Mouse (Mus musculus): Measurements from ENCODE around the gene Nell2.
"Not testable (repeated sequence)": the region's sequence is repeated elsewhere in the genome, so short reads cannot be mapped to it uniquely, and the experiment has no call there.

Gene Nell2

DNA sequence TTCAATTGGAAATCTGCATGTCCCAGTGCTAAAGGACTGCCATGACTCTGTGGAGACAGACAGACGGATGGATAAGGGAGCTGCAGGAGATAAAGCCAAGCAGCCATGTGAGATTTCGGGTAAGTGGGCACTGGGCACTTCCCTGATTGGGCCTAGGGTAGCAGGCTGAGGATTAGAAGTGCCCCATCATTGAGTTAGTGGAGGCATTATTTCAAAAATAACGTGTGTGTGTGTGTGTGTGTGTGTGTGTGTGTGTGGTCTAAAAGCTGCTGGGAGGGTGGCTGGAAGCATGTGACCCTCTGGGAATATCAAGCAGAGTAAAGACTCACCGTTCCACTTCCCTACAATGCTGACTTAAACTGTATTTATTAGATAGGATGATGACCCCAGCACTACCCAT is 195.1 kb downstream of the Nell2 start:
- no peak for DNase-seq

DNA sequence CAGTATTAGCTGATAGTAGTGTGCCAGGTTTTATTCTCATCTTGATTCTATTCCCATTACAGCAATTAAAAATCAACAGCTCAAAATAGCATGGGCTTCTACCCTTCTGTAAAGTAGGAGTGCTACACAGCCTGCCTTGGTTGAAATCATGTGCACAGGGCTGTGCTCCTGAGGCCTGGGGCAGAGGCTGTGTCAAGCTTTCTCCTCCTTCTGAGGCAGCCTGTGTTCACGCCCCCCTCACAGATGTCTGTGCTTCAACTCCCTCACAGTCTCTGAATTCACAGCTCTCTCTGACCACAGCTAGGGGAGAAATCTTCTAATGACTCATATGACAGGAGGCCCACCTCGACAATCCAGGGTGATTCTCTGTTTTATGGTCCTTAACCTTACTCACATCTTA is 197.4 kb downstream of the Nell2 start:
- DNase-seq: no peak

DNA sequence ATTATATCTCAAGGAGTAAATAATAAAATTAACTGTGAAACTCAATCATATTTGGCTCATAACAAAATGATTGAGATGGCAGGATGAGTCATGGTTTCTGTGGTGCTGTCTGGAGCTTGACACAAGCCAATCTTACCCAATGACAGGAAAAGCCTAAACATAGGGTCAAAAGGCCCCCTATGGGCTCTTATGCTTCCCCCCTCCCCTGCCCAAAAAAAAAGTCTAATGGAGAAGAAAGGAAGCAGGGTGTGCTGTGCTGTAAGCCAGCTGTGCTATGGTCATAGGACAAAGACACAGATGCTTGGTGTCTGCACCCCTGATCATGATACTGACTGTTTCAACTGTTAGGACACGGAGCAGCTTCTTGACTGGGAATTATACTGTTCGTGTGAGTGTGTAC is 205.6 kb downstream of the Nell2 start:
- DNase-seq: no peak

DNA sequence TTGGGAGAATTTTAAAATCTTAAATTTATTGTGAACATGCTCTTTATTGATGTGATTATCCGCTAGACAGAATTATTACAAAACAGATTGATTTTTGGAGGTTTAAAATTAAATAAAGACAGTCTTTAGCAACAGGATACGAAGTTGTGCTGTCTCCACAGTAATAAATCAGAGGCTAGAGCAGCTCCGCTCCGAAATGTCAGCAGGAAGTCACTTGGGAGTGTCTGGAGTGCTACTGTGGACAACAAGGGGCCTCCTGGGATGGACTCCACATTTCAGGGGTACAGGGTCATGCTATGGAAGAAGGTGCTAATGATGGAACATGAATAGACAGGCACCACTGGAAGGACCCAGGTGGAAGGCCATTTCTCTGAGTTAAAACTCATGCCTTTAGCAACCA is 211.7 kb downstream of the Nell2 start:
- no peak for DNase-seq

DNA sequence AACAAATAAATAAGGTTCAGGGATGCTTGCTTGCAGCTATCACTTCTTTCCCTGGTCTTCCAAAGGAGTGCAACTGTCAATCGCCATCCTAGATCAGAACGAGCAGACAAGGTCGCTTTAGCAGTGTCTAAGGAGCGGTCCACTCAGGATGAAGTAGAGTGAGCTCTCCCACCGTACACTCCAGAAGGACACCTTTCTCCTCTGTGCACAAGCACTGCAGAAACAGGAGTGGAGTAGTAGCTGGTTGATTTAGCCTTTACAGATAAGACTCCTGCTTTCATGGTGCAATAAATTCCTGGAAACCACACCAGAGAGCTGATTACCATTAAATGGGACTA is 213.6 kb downstream of the Nell2 start:
- DNase-seq: no peak

DNA sequence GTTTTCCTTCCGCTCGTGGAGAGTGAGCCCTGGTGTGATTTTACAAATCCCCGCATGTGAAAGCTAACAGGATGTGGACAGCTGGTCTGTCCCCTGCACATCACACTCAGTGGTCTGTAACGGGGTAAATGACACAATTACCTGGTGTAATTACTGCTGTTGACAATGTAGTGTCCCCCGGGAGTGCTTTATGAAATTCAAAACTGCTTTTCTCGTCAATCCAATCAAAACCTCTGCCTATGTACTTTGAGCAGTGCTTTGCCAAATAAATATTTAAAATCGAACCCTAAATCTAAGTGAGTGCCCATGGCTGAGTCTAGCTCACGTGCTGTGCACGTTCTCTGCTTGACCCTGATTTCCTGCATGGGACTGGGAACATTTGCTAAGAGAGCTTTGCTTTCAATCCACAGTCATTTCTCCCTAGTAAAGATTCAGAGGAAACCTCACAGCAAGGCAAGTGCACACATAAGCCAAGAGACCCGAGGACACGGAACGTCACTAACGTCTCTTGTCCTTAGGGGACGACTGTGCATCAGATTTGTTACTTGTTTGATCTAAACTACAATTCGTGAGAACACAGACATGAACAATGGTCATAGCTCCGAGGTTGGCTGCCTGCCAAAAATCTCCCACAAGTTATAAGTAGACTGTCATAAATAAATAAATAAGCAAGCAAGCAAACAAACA is 214.1 kb downstream of the Nell2 start:
- no peak for DNase-seq

DNA sequence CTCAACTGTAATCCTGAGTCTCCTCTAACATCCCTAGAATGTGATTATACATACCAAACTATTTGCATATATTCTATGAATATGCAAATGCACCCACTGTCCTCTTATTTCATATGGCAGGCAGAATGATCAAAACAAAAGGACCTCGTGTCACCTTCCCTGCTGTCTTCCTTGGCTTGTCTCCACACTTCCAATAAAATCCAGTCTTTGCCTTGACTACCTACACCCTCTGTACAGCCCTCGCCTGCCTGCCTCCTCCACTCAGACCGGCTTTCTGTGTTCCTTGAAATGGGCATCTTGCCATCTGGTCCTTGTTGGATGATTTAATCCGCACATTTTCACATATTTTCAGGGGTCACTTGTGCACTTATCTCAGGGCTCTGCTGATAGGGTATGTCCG is 215.1 kb downstream of the Nell2 start:
- DNase-seq: no peak

DNA sequence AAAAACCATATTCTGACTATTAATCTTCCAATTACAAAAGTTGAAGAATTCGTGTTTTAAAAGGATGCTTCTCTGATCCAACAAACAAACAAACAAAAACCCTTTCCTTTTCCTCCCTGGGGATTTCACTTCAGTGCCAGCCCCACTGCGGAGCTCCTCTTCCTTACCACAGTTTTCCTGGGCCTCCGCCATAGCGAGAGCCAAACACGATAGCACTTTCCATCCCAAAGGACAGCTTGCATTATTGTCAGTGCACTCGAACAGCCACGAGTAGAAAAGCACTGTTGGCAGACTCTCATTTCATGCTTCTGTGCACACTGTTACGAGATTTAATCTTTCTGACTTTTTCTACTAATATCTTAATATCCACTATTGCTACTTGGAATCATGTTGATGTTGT is 224.3 kb downstream of the Nell2 start:
- DNase-seq: no peak

DNA sequence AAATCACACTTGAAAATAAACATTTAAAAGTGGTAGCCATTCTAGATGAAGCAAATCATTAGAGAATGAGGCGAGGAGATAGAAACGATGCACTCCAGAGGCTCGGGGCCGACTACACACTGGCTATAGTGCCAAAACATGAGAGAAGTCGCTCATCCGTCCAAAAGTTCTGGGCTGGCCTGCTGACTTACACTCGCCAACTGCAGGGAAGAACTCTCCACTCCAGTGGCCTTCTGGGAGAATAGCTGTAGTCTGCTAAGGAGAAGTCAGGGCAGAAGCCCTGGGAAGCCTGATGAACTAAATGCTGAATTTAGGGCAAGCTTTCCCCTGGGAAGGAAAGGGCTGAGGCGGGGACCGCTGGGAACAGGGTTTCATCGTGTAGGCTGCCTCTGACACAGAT is 231.8 kb downstream of the Nell2 start:
- DNase-seq: no peak

DNA sequence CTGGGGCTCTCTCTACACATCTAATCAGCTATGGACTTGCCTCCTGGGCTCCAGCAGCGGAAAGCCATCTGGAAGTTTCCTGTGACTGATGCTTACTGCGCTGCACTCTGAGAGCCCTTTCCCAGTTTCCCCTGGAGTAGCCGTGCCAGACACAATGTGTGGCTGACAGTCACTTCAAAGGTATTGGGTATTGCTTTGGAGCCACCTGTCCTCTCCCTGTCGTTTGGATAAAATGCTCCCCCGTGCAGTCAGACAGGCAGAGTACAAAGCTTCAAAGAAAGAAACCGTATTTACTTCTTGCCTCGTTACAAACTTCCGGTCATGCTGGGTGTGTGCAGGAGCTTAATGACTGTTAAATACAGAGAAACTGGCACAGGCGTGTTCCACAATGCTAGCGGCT is 239.3 kb downstream of the Nell2 start:
- no peak for DNase-seq

DNA sequence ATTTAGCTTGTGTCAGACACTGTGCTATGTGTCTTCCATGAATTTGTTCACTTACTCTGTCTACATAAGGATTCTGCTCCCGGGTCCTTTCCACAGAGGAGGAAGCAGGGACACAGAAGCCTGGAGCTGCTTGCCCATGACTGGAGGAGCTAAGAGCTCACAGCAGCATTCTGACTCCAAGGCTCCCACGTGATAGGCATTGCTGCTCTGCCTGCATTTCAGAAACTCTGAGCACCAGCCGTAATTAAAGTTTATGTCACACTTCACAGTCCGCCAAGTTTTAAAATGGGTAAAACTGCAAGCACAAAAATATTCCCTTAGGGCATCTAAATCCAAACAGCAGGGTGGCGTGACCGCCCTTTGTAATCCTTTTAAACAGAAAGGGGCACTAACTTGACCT is 243.2 kb downstream of the Nell2 start:
- no peak for DNase-seq

DNA sequence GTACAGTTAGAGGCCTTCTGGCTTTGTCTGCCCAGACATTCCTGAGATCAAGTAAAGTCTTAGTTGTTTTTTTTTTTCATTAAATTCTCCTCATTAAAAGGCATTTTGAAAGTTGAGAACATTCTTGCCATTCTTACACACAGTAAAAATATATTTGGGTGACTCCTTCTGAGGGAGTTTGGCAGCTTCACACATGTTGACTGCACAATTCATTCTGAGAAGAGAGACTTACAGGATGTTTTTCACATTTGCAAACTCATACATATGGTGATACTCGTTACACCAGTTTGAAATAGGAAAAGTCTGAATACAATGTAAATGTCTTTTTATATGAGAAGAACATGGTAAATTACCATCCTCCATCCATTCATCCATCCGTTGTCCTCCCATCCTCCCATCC is 247.4 kb downstream of the Nell2 start:
- DNase-seq: no peak

DNA sequence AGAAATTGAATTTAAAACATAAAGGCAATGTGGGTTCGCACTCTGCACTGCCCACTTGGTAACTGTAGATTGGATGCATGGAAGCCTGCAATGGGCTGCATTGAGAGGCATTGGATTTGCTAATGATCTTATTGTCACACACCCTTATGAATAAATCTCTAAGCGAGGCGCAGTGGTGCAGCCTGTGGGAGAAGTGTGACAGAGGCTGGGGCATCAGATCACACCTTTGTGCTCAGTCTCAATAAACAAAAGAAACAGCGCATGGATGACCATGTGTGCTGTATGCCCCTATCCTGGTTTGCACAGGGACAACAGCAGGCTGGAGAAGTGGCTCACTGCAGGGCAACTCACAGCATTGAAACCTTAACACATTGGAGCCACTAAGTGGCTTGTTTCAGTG is 250.4 kb downstream of the Nell2 start:
- no peak for DNase-seq

DNA sequence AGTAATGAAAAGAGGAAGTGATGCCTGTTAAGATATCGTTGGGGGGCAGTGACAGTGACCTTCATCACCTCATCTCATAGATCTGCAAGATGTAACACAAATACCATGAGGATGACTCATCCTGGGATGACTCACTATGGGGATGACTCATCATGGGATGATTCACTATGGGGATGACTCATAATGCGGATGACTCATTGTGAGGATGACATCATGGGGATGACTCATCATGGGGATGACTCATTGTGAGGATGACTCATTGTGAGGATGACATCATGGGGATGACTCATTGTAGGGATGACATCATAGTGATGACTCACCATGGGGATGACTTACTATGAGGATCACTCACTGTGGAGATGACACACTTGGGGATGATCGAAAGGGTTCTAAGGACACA is 251.8 kb downstream of the Nell2 start:
- DNase-seq: no peak

DNA sequence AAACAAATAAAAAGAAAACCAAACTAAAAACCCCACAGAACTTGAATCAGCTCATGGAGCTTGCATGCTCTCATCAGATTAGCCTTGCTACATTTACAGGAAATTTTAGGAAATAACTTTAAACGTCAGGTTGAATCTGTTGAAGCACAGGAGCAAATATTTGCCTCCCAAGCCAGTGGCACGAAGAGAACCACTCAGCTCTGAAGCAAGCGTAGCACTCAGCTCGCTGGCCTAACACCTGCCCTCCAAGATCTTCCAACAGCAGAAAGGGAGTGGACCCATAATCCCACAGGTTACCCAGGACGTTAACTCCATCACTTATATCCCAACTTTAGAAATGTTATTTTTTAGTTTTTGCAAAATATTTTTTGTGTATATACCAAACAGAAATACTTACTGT is 252.8 kb downstream of the Nell2 start:
- no peak for DNase-seq

DNA sequence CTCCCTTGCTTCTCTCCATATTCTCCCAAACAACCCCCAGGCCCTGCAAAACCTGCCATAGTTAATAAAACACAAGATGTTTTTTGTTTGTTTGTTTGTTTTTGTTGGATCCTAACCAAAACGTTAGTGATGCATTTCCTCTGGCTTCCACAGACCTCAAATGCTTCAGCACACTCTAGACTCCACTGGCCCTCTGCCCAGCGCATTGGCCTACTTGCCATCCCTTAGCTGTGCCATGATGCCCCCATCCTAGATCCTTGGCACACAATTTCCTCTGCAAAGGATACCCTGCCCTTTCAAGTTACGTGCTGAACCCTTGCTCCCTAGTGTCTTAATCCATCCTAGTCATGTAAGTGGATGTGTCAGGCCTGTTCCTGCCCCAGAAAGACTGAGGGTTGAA is 255.1 kb downstream of the Nell2 start:
- DNase-seq: no peak

DNA sequence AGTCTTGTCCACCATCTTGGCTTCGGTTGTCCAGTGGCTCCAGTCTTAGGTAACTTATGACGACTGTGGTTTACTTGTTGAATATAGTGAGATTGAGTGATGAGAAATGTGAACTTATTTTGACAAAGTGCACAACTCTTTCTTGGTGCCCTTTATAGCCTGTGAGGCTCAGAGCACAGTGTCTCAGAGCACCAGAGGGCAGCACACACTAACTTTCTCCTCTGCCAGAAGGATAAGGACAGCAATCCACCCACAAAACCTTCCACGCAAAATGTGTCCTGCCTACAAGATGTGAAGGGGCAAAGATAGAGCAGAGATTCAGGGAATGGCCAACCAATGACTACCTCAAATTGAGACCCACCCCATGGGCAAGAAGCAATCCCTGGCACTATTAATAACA is 256.2 kb downstream of the Nell2 start:
- DNase-seq: no peak

DNA sequence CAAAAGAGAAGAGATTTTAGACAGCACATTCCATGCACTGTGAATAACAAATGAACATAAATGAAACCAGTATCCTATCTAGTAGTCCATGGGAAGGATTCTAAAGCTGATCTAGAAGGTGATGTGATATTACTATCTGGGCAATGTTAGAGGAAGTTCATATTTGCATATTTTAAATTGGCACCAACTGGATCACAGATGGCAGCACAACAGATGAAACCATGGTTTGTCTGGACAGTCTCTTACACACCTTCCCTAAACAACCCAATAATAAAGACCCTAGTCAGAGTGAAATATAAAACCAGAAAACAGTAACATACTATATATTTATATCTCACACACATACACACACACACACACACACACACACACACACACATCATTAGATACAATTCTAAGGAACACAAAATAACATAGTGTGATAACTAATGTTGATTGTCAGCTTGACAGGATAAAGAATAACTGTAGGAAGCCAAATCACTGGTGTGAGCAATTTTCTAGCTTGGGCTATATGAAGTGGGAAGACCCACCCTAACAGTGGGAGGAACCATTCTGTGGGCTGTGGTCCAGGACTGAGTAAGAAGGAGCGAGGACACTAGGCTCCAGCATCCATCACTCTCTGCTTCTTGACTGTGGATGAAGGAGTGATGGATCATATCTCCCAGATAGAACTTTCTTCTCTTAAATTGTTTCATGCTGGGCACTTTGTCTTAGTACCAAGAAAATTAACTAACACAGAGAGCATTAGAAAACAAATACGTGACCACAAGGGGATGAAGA is 268.5 kb downstream of the Nell2 start:
- no peak for DNase-seq

DNA sequence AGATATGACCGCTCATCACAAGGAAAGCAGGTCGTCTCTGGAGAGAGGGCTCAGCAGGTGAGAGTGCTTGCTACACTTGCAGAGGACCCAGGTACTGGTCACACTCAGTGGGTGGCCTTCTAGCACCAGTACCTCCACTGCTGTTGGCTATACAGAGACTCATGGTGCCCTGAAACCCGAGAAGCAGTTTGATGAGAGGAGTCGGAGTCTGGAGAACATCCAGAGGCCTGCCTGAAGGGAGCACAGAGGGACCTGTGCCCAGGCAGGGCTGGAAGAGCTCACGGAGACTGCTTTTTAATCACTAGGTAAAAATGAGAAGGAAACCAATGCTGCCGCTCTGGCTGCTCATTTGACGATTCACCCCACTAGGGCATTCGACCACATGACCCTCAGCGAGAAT is 271.2 kb downstream of the Nell2 start:
- DNase-seq: no peak

DNA sequence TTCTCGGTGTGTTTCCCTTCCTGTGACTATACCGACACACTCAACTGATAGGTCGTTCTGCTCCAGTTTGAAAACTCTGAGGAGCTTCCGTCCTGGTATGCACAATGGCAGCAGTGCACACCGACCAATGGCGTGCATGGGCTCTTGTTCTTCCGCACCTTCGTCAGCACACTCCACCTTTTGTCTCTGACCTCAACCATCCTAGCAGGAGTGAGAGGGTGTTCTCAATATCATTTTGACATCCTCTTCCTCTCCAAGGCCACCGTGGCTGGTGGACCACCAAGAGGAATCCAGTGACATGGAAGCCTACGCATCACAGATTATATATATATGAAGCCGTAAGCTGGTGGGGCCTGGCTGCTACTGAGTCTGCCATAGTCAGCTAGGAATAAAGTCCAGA is 282.8 kb downstream of the Nell2 start:
- no peak for DNase-seq

DNA sequence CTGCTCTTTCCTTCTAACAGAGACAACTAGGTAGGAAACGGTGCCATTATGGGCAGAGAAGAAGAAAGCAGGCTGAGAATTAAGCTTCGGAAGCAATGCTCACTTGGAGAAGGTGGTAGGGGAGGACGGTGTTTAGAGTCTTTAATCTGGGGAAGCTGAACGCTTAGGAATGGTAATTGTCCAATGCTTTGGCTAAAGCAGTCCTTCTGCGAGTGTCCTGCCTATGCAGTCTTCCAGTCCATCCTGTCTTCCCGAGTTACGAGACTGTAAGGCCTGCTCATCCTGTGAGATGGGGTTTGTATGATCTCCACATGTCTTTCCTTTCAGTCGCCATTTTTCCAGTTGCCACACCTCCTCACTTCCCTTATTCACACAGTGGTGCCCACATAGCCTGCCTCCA is 284.5 kb downstream of the Nell2 start:
- DNase-seq: no peak

DNA sequence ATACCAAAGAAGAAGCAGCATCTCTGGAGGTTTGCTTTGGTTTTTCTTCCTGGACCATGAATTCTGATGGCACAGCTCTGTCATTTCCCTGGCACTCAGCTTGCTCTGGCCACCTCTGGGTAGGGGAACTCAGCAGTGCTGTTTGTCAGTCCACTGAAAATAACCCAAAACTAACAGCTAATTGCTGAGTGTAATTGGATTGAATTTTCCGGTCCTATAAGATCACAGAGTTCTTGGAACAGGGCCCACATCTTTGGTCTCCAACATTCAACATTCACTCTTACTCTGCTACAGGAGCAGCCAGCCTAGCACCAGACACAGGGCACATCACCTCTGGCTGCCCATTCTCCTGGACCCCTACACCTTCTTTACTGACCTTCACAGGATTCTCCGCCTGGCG is 287.2 kb downstream of the Nell2 start:
- no peak for DNase-seq

DNA sequence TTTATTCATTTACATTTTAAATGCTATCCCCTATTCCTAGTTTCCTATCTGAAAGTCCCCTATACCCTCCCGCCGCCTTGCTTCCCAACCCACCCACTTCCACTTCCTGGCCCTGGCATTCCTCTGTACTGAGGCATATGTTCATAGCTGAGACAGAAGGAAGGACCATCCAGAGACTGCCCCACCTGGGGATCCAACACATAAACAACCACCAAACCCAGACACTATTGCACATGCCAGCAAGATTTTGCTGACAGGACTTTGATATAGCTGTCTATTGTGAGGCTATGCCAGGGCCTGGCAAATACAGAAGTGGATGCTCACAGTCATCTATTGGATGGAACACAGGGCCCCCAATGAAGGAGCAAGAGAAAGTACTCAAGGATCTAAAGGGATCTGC is 291.3 kb downstream of the Nell2 start:
- DNase-seq: not testable (repeated sequence)

DNA sequence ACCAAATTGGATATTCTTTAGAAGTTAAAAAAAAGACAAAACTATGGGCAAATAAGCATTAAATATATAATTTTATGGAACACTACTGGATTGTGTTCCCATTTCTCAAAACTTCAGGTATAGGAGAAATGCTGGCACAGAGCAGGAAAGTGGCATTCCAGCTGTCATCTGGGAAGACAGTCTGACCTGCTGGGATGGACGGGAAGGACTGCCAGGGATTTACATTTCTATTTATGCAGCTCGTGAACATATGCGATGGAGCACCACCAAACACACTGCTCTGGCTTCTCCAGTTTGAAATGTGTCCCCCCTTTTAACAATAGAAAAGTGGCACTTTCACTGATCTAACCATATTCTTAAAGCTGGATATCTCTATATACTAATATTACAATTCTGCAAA is 291.9 kb downstream of the Nell2 start:
- no peak for DNase-seq

DNA sequence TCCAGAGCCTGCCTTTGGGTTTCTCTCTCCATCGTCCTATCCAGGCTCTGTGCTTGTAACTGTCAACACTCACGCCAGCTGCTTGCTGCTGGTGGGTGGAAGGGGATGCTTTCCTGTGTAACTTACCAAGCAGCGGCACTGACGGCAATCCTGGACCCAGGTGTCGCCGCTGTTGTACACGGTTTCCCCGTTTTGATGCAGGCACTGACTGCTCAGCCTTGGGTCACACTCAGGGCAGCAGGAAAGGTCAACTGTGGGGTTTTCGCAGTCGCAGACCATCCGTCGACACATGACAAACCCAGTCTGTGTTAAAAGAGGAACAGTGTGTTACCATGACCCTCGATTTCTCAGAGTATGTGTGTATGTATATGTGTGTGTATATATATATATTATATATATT is 297.2 kb downstream of the Nell2 start:
- no peak for DNase-seq
